Mouse (Mus musculus): ENCODE results near the gene Gltp. TPM values are rescaled to one million over a fixed set of nuclear protein-coding genes. Genes with fewer than 3 reads are reported as not detected.

Gltp gene
- polyA plus RNA-seq, 1 experiment from 2014 or later: 39.1 TPM

DNA sequence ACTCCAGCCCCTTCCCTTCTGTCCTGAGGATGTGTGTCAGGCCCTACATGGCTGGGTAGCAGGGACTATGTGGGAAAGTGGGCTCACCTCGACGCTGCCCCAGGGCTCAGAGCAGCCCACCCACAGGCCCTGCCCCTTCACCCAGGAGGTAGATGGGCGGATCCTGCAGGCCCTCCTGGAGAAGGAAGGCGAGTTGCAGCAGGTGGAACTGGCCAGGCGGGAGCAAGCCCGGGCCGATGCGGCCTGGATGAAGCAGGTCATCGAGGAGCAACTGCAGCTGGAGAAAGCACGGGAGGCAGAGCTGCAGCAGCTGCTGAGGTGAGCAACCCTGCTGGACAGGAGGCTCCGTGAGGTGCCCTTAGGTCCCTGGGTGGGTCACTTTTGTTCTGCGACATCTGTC is 26.5 kb upstream of the Gltp start:
- Histone ChIP-seq H3K4me3 (ENCODE audit: control insufficient read depth in 1 of 2, insufficient read depth in 1 of 2, low read depth in 1 of 2, low read length in 2 of 2) (no peak overlapping the region), H3K27me3 (ENCODE audit: control insufficient read depth, insufficient read depth, low read length) (no peaks in the 10 kb centered on the region), H3K27ac (replicated peaks in 1 of 2; ENCODE audit: control insufficient read depth in 1 of 2, insufficient read depth in 1 of 2, low read depth in 2 of 2, low read length in 2 of 2) (no peak overlapping the region), H3K4me1 (ENCODE audit: control insufficient read depth in 2 of 2, insufficient read depth in 2 of 2, low read length in 2 of 2) (no peaks in the 10 kb centered on the region), H3K36me3 (ENCODE audit: control insufficient read depth, insufficient read depth, low read length) (peaks cover 85% of the 10 kb centered on the region), H3K9me3 (ENCODE audit: control insufficient read depth, low read length) (no peaks in the 10 kb centered on the region), H3K9ac (ENCODE audit: low read length) (no peak overlapping the region), H3K4me2 (ENCODE audit: low read length) (no peak overlapping the region)
- ATAC-seq (ENCODE audit: insufficient number of reproducible peaks, insufficient read depth, low FRiP score, low read depth): no peak
- 91% methylated on average over 12 of the region's 12 CpGs for WGBS

DNA sequence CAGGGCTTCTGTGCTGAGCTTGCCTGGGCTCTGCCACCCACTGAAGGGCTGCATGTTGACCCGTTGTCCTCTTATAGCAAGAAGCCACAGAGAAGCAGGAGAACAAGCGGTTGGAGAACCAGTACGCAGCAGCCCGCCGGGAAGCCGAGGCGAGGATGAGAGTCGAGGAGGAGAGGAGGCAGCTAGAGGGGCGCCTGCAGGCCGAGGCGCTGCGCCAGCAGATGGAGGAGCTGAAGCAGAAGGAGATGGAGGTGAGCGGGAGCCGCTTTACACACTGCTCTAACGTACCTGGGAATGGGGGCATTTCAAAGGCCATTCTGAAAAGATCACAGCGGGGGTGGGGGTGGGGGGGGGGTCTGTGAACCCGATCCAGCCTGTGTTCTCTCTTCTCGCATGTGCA is 23.8 kb upstream of the Gltp start:
- H3K4me2 ChIP-seq (ENCODE audit: low read length): no peak overlapping the region
- no peak overlapping the region for H3K27ac ChIP-seq (replicated peaks in 1 of 2; ENCODE audit: control insufficient read depth in 1 of 2, insufficient read depth in 1 of 2, low read depth in 2 of 2, low read length in 2 of 2)
- H3K4me1 ChIP-seq (ENCODE audit: control insufficient read depth in 2 of 2, insufficient read depth in 2 of 2, low read length in 2 of 2): no peaks in the 10 kb centered on the region
- H3K4me3 ChIP-seq (ENCODE audit: control insufficient read depth in 1 of 2, insufficient read depth in 1 of 2, low read depth in 1 of 2, low read length in 2 of 2): no peak overlapping the region
- no peak for ATAC-seq (ENCODE audit: insufficient number of reproducible peaks, insufficient read depth, low FRiP score, low read depth)
- peaks cover 86% of the 10 kb centered on the region for H3K36me3 ChIP-seq (ENCODE audit: control insufficient read depth, insufficient read depth, low read length)
- no peaks in the 10 kb centered on the region for H3K27me3 ChIP-seq (ENCODE audit: control insufficient read depth, insufficient read depth, low read length)
- H3K9ac ChIP-seq (ENCODE audit: low read length): no peak overlapping the region
- WGBS: 89% methylated on average over 18 of the region's 18 CpGs
- H3K9me3 ChIP-seq (ENCODE audit: control insufficient read depth, low read length): no peaks in the 10 kb centered on the region

DNA sequence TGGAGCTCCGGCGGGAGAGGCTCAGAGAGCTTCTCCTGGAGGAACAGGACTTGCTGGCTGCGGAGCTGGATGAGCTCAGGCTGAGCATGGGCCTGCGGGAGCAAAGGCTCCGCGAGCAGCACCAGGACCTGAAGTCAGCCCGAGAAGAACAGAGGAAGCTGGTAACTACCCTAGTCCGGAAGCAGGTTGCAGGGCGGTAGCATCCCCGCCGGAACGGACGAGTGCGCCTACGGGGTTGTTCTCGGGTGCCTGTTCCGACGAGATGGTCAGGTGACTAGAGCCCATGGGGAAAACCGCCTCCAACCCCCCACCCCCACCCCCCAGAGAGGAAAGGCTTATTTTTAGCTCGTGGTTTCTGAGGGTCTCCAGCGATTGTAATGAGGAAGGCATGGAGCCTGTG is 18.6 kb upstream of the Gltp start:
- 91% methylated on average over 21 of the region's 21 CpGs for WGBS
- Histone ChIP-seq H3K4me3 (ENCODE audit: control insufficient read depth in 1 of 2, insufficient read depth in 1 of 2, low read depth in 1 of 2, low read length in 2 of 2) (no peak overlapping the region), H3K9me3 (ENCODE audit: control insufficient read depth, low read length) (no peaks in the 10 kb centered on the region), H3K4me1 (ENCODE audit: control insufficient read depth in 2 of 2, insufficient read depth in 2 of 2, low read length in 2 of 2) (peaks cover 5 to 7% of the 10 kb centered on the region in 2 experiments; a peak in 3 of 4 replicates), H3K4me2 (ENCODE audit: low read length) (no peak overlapping the region), H3K36me3 (ENCODE audit: control insufficient read depth, insufficient read depth, low read length) (peaks cover 47% of the 10 kb centered on the region), H3K27ac (replicated peaks in 1 of 2; ENCODE audit: control insufficient read depth in 1 of 2, insufficient read depth in 1 of 2, low read depth in 2 of 2, low read length in 2 of 2) (no peak overlapping the region), H3K9ac (ENCODE audit: low read length) (no peak overlapping the region), H3K27me3 (ENCODE audit: control insufficient read depth, insufficient read depth, low read length) (no peaks in the 10 kb centered on the region)
- no peak for ATAC-seq (ENCODE audit: insufficient number of reproducible peaks, insufficient read depth, low FRiP score, low read depth)

DNA sequence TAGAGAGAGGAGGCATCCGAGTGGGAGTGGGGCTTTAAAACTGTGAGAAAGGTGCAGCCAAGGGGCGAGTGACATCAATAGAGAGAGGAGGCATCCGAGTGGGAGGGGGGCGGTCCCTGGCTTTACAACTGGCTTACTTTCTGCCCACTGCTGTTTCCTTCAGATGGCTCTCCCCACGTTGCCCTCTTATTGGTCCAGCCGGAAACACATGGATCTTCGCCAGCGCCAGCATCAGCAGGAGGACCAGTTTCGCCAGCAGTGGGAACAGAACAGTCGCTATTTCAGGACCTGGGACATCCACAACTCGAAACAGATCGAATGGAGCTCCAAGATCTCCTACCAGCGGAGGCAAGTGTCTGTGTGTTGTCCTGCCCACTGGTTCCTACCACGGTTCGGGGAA is 17.7 kb upstream of the Gltp start:
- Histone ChIP-seq H3K27ac (replicated peaks in 1 of 2; ENCODE audit: control insufficient read depth in 1 of 2, insufficient read depth in 1 of 2, low read depth in 2 of 2, low read length in 2 of 2) (no peak overlapping the region), H3K27me3 (ENCODE audit: control insufficient read depth, insufficient read depth, low read length) (no peaks in the 10 kb centered on the region), H3K4me2 (ENCODE audit: low read length) (peak overlapping the region; percentile 91), H3K9me3 (ENCODE audit: control insufficient read depth, low read length) (no peaks in the 10 kb centered on the region), H3K9ac (ENCODE audit: low read length) (peak overlapping the region; percentile 86; the same call in 1 of the 2 replicates), H3K36me3 (ENCODE audit: control insufficient read depth, insufficient read depth, low read length) (peaks cover 38% of the 10 kb centered on the region), H3K4me3 (ENCODE audit: control insufficient read depth in 1 of 2, insufficient read depth in 1 of 2, low read depth in 1 of 2, low read length in 2 of 2) (peak overlapping the region; percentile 93 to 99), H3K4me1 (ENCODE audit: control insufficient read depth in 2 of 2, insufficient read depth in 2 of 2, low read length in 2 of 2) (peaks cover 5 to 7% of the 10 kb centered on the region in 2 experiments; a peak in 3 of 4 replicates)
- no peak for ATAC-seq (ENCODE audit: insufficient number of reproducible peaks, insufficient read depth, low FRiP score, low read depth)
- WGBS: 52% methylated on average over 15 of the region's 15 CpGs

DNA sequence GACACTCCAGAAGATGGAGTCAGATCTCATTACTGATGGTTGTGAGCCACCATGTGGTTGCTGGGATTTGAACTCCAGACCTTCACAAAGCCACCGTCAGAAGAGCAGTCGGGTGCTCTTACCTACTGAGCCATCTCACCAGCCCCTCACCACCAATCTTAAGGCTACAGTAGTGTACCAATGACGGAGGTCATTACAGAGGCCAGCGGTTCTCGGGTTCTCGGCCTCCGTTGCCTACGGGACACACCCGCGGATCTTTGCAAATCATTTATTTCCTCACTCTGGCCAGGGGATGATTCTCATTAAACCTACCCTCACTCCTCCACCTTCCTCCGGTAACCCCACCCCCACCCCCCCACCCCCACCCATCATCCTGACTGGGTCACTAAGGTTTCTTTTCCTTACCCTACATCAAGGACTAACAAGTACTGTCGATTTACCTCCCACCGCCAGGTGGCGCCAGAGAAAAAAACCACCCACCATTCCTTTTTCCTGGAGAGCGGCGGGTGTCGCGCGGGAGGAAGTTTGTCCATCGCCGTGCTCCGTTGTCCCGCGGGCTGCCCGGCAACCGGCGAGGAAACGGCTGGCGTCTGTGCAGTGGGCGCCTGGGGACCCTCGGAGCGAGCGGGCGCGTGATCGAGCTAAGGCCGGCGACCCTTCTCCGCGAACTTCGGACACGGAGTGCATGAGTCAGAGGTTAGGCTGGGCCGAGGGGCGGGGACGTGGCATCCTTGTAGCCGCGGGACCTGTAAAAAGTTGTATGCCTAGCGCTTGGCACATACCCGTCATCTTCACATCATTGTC is 16.7 kb upstream of the Gltp start, which contains the start of gene Tchp:
TSS of gene Tchp (plus strand) at position 496 of the 804 bp plus-strand sequence.
- WGBS: 3% methylated on average over 49 of the region's 49 CpGs
- ATAC-seq (ENCODE audit: insufficient number of reproducible peaks, insufficient read depth, low FRiP score, low read depth): peak; percentile 62; the same call in 1 of the 2 replicates
- H3K4me3 ChIP-seq (ENCODE audit: control insufficient read depth in 1 of 2, insufficient read depth in 1 of 2, low read depth in 1 of 2, low read length in 2 of 2): peak within 1 kb of the TSS; percentile 93 to 99
- peak within 1 kb of the TSS; percentile 86 for H3K9ac ChIP-seq (ENCODE audit: low read length)
- peak within 1 kb of the TSS; percentile 91 for H3K4me2 ChIP-seq (ENCODE audit: low read length)
- no peaks in the 10 kb centered on the region for H3K27me3 ChIP-seq (ENCODE audit: control insufficient read depth, insufficient read depth, low read length)
- H3K4me1 ChIP-seq (ENCODE audit: control insufficient read depth in 2 of 2, insufficient read depth in 2 of 2, low read length in 2 of 2): peaks cover 5 to 7% of the 10 kb centered on the region in 2 experiments; a peak in 3 of 4 replicates
- peaks cover 32% of the 10 kb centered on the region for H3K36me3 ChIP-seq (ENCODE audit: control insufficient read depth, insufficient read depth, low read length)
- no peak within 1 kb of the TSS for H3K27ac ChIP-seq (replicated peaks in 1 of 2; ENCODE audit: control insufficient read depth in 1 of 2, insufficient read depth in 1 of 2, low read depth in 2 of 2, low read length in 2 of 2)
- no peaks in the 10 kb centered on the region for H3K9me3 ChIP-seq (ENCODE audit: control insufficient read depth, low read length)

DNA sequence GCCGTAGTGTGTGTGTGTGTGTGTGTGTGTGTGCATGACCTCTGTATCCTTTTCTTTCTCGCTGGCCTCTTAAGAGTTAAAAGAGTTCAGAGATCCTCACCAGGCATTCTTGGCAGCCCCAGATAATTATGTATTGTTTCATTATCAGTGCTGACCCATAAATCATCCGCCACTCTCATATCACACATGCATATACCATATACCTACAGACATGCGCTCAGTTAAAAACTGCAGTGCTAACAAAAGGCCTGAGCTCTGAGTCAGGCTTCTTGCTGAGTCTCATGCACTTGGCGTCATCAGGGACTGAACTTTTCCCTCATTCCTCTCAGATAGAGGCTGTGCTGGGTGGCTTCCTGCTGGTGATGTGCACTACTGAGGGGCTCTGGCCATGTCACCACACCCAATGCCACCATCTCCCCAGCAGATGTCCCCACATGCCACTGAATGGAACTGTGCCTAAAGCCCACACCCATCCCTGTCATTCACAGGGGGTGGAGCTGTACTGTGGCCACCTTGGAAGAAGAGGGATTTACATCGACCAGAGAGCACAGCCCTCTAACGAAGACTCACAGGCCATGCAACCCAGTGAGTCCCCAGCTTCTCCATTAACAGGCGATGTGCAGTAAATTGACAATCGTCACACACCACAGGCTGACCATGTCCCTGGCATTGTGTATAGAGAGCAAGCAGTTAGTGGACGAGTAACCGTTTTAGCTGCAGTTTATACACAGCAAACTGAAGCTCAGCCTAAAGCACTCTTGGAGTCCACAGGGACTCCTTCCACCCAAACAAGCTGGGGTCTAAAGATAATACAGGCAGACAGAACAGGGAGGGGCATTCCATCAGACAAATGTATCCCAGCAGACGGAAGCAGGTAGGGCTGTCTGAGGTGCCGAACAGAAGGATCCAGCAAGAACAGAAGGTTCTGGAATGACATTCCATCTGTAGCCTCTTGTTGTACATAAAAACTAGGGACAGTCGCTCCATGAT is 11.9 kb upstream of the Gltp start:
- WGBS: 54% methylated on average over 14 of the region's 14 CpGs
- Histone ChIP-seq H3K4me2 (ENCODE audit: low read length) (no peak overlapping the region), H3K9ac (ENCODE audit: low read length) (no peak overlapping the region), H3K4me3 (ENCODE audit: control insufficient read depth in 1 of 2, insufficient read depth in 1 of 2, low read depth in 1 of 2, low read length in 2 of 2) (no peak overlapping the region), H3K4me1 (ENCODE audit: control insufficient read depth in 2 of 2, insufficient read depth in 2 of 2, low read length in 2 of 2) (no peaks in the 10 kb centered on the region), H3K27me3 (ENCODE audit: control insufficient read depth, insufficient read depth, low read length) (no peaks in the 10 kb centered on the region), H3K9me3 (ENCODE audit: control insufficient read depth, low read length) (no peaks in the 10 kb centered on the region), H3K36me3 (ENCODE audit: control insufficient read depth, insufficient read depth, low read length) (no peaks in the 10 kb centered on the region), H3K27ac (replicated peaks in 1 of 2; ENCODE audit: control insufficient read depth in 1 of 2, insufficient read depth in 1 of 2, low read depth in 2 of 2, low read length in 2 of 2) (no peak overlapping the region)
- ATAC-seq (ENCODE audit: insufficient number of reproducible peaks, insufficient read depth, low FRiP score, low read depth): no peak

DNA sequence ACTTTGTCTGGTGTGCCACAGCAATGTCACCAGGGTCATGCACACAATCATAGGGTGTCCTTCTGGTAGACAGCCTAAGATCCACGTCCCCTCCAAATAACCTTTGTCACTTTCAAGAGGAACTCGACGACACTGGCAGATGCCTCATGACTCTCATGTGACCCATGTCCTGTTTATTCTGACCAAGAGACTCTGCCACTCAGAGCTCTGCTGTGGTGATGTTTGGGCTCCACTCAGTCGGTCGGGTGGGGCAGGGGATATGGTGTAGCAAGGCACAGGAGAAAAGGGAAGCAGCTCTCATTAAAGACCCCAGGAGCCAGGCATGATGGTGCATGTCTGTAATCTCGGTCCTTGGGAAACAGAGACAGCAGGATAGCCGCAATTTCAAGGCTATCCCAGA is 8.2 kb upstream of the Gltp start:
- no peak overlapping the region for H3K4me3 ChIP-seq (ENCODE audit: control insufficient read depth in 1 of 2, insufficient read depth in 1 of 2, low read depth in 1 of 2, low read length in 2 of 2)
- no peak overlapping the region for H3K27ac ChIP-seq (replicated peaks in 1 of 2; ENCODE audit: control insufficient read depth in 1 of 2, insufficient read depth in 1 of 2, low read depth in 2 of 2, low read length in 2 of 2)
- no peak overlapping the region for H3K9ac ChIP-seq (ENCODE audit: low read length)
- H3K27me3 ChIP-seq (ENCODE audit: control insufficient read depth, insufficient read depth, low read length): 0 out of 2 replicates have a peak, but pooled peaks cover 2% of the 10 kb centered on the region
- 45% methylated on average over 7 of the region's 7 CpGs for WGBS
- no peaks in the 10 kb centered on the region for H3K36me3 ChIP-seq (ENCODE audit: control insufficient read depth, insufficient read depth, low read length)
- no peak for ATAC-seq (ENCODE audit: insufficient number of reproducible peaks, insufficient read depth, low FRiP score, low read depth)
- H3K4me2 ChIP-seq (ENCODE audit: low read length): no peak overlapping the region
- H3K4me1 ChIP-seq (ENCODE audit: control insufficient read depth in 2 of 2, insufficient read depth in 2 of 2, low read length in 2 of 2): no peaks in the 10 kb centered on the region
- no peaks in the 10 kb centered on the region for H3K9me3 ChIP-seq (ENCODE audit: control insufficient read depth, low read length)

Data from heart, embryonic 14.5 days (tissue).